Mouse (Mus musculus) colon, adult 2 months (tissue): ENCODE results near the gene Klhl13. TPM values are rescaled to one million over a fixed set of nuclear protein-coding genes. Genes with fewer than 3 reads are reported as not detected.

Experiments used
- polyA plus RNA-seq: library from polyadenylated mRNA; depleted of rRNA; stranded (reverse); fragments of >200 nt; gene quantifications from 2 replicates; pipeline ENCODE4 v1.2.3, GENCODE M21; 2012; rRNA removed

The Klhl13 gene
- 1.2 and 1.4 TPM in 2 replicates for polyA plus RNA-seq

GRCm38 (mm10) chrX:23364514-23365381, at the start of gene Klhl13:
Gene Klhl13 (minus strand): TSS chrX:23365082.

